Mouse (Mus musculus) CD4-positive, CD25-positive, alpha-beta regulatory T cell (primary cell): ENCODE results near the gene Oosp3. TPM values are rescaled to one million over a fixed set of nuclear protein-coding genes. Genes with fewer than 3 reads are reported as not detected.

Experiments
- polyA plus RNA-seq: library from polyadenylated mRNA; unstranded; fragments of 100-300 nt; shearing (Covaris generic); gene quantifications from one replicate; pipeline ENCODE4 v1.2.1, GENCODE M21; 2017

Gene Oosp3
- polyA plus RNA-seq = not detected

GRCm38 (mm10) chr19:11696755-11697154, at the start of gene Oosp3:
TSS of gene Oosp3 (plus strand) at chr19:11697055.

GRCm38 (mm10) chr19:11660459-11660858, 36.4 kb upstream of the Oosp3 start, which contains the start of gene Oosp2:
TSS of gene Oosp2 (minus strand) at chr19:11660559.

GRCm38 (mm10) chr19:11690839-11691238, 6.0 kb upstream of the Oosp3 start, which contains the start of gene Oosp1:
TSS of gene Oosp1 (minus strand) at chr19:11691150.

GRCm38 (mm10) chr19:11747298-11747697, 50.4 kb downstream of the Oosp3 start, which contains the start of gene Gif:
TSS of gene Gif (plus strand) at chr19:11747554.

Other genes with a start within 250 kb of the Oosp3 start
- gene Ms4a6c, start 227.7 kb upstream of the Oosp3 start, polyA plus RNA-seq = 11.8 TPM
- 403 TPM for gene Gm8369, start 211.1 kb upstream of the Oosp3 start, polyA plus RNA-seq
- gene Ms4a6b, start 180.5 kb upstream of the Oosp3 start, polyA plus RNA-seq = 932 TPM
- 1.6 TPM for gene Ms4a4d, start 160.3 kb upstream of the Oosp3 start, polyA plus RNA-seq
- gene Ms4a6d, start 92.2 kb upstream of the Oosp3 start, polyA plus RNA-seq = 7.8 TPM
- 0.31 TPM for gene Ms4a2, start 73.3 kb upstream of the Oosp3 start, polyA plus RNA-seq
- gene Ms4a3, start 56.2 kb upstream of the Oosp3 start, polyA plus RNA-seq = not detected
- not detected for gene Oosp2, start 36.5 kb upstream of the Oosp3 start, polyA plus RNA-seq
- not detected for gene Oosp1, start 5.9 kb upstream of the Oosp3 start, polyA plus RNA-seq
- gene Gif, start 50.5 kb downstream of the Oosp3 start, polyA plus RNA-seq = not detected
- 42.4 TPM for gene Mrpl16, start 73.3 kb downstream of the Oosp3 start, polyA plus RNA-seq
- 1.9 TPM for gene Stx3, start 122.3 kb downstream of the Oosp3 start, polyA plus RNA-seq
- gene Olfr1417, start 142.2 kb downstream of the Oosp3 start, polyA plus RNA-seq = not detected
- 0.11 TPM for gene Olfr1418, start 164.0 kb downstream of the Oosp3 start, polyA plus RNA-seq
- not detected for gene Olfr1419, start 178.1 kb downstream of the Oosp3 start, polyA plus RNA-seq
- gene Olfr1420, start 189.5 kb downstream of the Oosp3 start, polyA plus RNA-seq = not detected
- gene Patl1, start 215.3 kb downstream of the Oosp3 start, polyA plus RNA-seq = 22.5 TPM